Mouse (Mus musculus) kidney, embryonic 16.5 days (tissue): ENCODE data around the gene Fam71d. TPM values are rescaled to one million over a fixed set of nuclear protein-coding genes. Genes with fewer than 3 reads are reported as not detected.

Experiments
- ATAC-seq: fragments of 200-750 bp; cut with Nextera tagmentation; 2 replicates; pipeline ENCODE4 v1.8.0; 2017; ENCODE audit warnings: moderate TSS enrichment; ENCODE audit not compliant: low FRiP score, low TSS enrichment
- H3K27ac ChIP-seq: fragments of 300-500 bp; sonication (generic); 2 replicates; pipeline ENCODE4 v1.5.1; 2014; ENCODE audit warnings: low read length
- H3K27me3 ChIP-seq: fragments of 300-500 bp; sonication (generic); 2 replicates; pipeline ENCODE4 v1.6.1; 2014; ENCODE audit warnings: low read length, control low read depth, mixed read lengths; ENCODE audit not compliant: insufficient read depth
- H3K36me3 ChIP-seq: fragments of 300-500 bp; sonication (generic); 2 replicates; pipeline ENCODE4 v1.6.1; 2014; ENCODE audit warnings: low read length, control low read depth, mixed read lengths; ENCODE audit not compliant: insufficient read depth
- H3K4me1 ChIP-seq: fragments of 300-500 bp; sonication (generic); 2 replicates; pipeline ENCODE4 v1.6.1; 2014; ENCODE audit warnings: low read length, control low read depth, mixed read lengths; ENCODE audit not compliant: insufficient read depth
- H3K4me2 ChIP-seq: fragments of 300-500 bp; sonication (generic); replicated peaks from 2 replicates; pipeline ENCODE4 v1.6.1; 2014; ENCODE audit warnings: low read depth, low read length
- H3K4me3 ChIP-seq: fragments of 300-500 bp; sonication (generic); 2 replicates; pipeline ENCODE4 v1.5.1; 2014; ENCODE audit warnings: mild to moderate bottlenecking, low read length
- H3K9ac ChIP-seq: fragments of 300-500 bp; sonication (generic); replicated peaks from 2 replicates; pipeline ENCODE4 v1.6.1; 2014; ENCODE audit warnings: low read length
- H3K9me3 ChIP-seq: fragments of 300-500 bp; sonication (generic); 2 replicates; pipeline ENCODE4 v1.6.1; 2016; ENCODE audit warnings: low read length, control low read depth
- WGBS: fragments of 180-500 bp; shearing (Covaris S2); extraction: QIAGEN DNeasy Blood & Tissue Kit; methylation state at CpG from one replicate; pipeline ENCODE4 v1.1.7; 2014; 5-methylcytosine and 5-hydroxymethylcytosine counted together
- polyA plus RNA-seq: library from polyadenylated mRNA; unstranded; fragments of >200 nt; fragmentation: Nextera tagmentation; extraction: Ambion mirVana; gene quantifications from 2 replicates; pipeline ENCODE4 v1.2.1, GENCODE M21; 2015

Gene Fam71d
- polyA plus RNA-seq, result 0.18 TPM in 1 of 2 replicates, not detected in the other

GRCm38 (mm10) chr12:78691325-78691724 is at the start of gene Fam71d:
Fam71d (plus strand) TSS chr12:78691535.
- no peak within 1 kb of the TSS for H3K4me2 ChIP-seq
- no peak within 1 kb of the TSS for H3K27ac ChIP-seq
- H3K4me1 ChIP-seq, result no peaks in the 10 kb centered on the region
- H3K9ac ChIP-seq, result no peak within 1 kb of the TSS
- no peak for ATAC-seq
- H3K4me3 ChIP-seq, result no peak within 1 kb of the TSS
- WGBS, result 79% methylated on average over 1 of the region's 1 CpGs
- H3K9me3 ChIP-seq, result no peaks in the 10 kb centered on the region
- no peaks in the 10 kb centered on the region for H3K36me3 ChIP-seq
- no peaks in the 10 kb centered on the region for H3K27me3 ChIP-seq

- no peaks in the 10 kb centered on the region for H3K36me3 ChIP-seq
- H3K27ac ChIP-seq, result no peak overlapping the region
- no peak overlapping the region for H3K4me3 ChIP-seq
- no peak overlapping the region for H3K4me2 ChIP-seq
- ATAC-seq, result no peak
- WGBS, result 71% methylated on average over 2 of the region's 2 CpGs
- H3K27me3 ChIP-seq, result no peaks in the 10 kb centered on the region
- H3K9me3 ChIP-seq, result no peaks in the 10 kb centered on the region
- H3K4me1 ChIP-seq, result peaks cover 9% of the 10 kb centered on the region; the same call in 1 of the 2 replicates
- no peak overlapping the region for H3K9ac ChIP-seq
Measured at GRCm38 (mm10) chr12:78643691-78644090, 47.6 kb upstream of the Fam71d start.

GRCm38 (mm10) chr12:78645282-78645681 is 46.1 kb upstream of the Fam71d start:
- Histone ChIP-seq H3K4me3 (no peak overlapping the region), H3K27me3 (no peaks in the 10 kb centered on the region), H3K27ac (no peak overlapping the region), H3K4me2 (no peak overlapping the region), H3K9me3 (no peaks in the 10 kb centered on the region), H3K9ac (no peak overlapping the region), H3K36me3 (no peaks in the 10 kb centered on the region), H3K4me1 (no peaks in the 10 kb centered on the region)
- no peak for ATAC-seq
- 97% methylated on average over 1 of the region's 1 CpGs for WGBS

GRCm38 (mm10) chr12:78659718-78660304 is 31.5 kb upstream of the Fam71d start:
- Histone ChIP-seq H3K9ac (no peak overlapping the region), H3K9me3 (no peaks in the 10 kb centered on the region), H3K27ac (no peak overlapping the region), H3K27me3 (no peaks in the 10 kb centered on the region), H3K4me2 (no peak overlapping the region), H3K36me3 (no peaks in the 10 kb centered on the region), H3K4me3 (no peak overlapping the region), H3K4me1 (no peaks in the 10 kb centered on the region)
- WGBS, result 54% methylated on average over 2 of the region's 2 CpGs
- ATAC-seq, result no peak

- H3K27me3 ChIP-seq, result no peaks in the 10 kb centered on the region
- WGBS, result 87% methylated on average over 5 of the region's 5 CpGs
- H3K4me1 ChIP-seq, result no peaks in the 10 kb centered on the region
- no peaks in the 10 kb centered on the region for H3K36me3 ChIP-seq
- no peak for ATAC-seq
- no peak overlapping the region for H3K27ac ChIP-seq
- no peak overlapping the region for H3K9ac ChIP-seq
- H3K9me3 ChIP-seq, result no peaks in the 10 kb centered on the region
- no peak overlapping the region for H3K4me2 ChIP-seq
- no peak overlapping the region for H3K4me3 ChIP-seq
Measured at GRCm38 (mm10) chr12:78678101-78678806, 13.1 kb upstream of the Fam71d start.

DNA sequence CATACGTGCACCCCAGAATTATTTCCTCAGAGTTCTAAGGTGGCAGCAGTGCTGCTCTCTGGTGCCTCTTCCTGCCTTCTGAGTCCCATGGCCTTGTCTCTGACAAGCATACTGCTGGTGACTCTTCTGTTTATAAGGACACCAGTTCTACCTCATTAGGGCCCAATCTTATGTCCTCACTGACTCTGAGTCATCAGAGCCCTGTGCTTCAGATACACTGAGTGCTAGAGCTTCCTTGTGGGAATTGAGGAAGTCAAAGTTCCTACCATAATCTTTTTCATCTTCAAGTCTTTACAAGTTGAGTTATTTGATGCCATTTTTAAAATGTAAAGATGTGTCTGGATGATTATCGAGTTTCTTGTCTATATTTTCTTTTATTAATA is 12.5 kb upstream of the Fam71d start:
- no peak overlapping the region for H3K9ac ChIP-seq
- H3K4me3 ChIP-seq, result no peak overlapping the region
- 92% methylated on average over 2 of the region's 2 CpGs for WGBS
- no peak for ATAC-seq
- no peaks in the 10 kb centered on the region for H3K27me3 ChIP-seq
- no peaks in the 10 kb centered on the region for H3K36me3 ChIP-seq
- H3K4me1 ChIP-seq, result no peaks in the 10 kb centered on the region
- H3K4me2 ChIP-seq, result no peak overlapping the region
- H3K9me3 ChIP-seq, result no peaks in the 10 kb centered on the region
- H3K27ac ChIP-seq, result no peak overlapping the region

DNA sequence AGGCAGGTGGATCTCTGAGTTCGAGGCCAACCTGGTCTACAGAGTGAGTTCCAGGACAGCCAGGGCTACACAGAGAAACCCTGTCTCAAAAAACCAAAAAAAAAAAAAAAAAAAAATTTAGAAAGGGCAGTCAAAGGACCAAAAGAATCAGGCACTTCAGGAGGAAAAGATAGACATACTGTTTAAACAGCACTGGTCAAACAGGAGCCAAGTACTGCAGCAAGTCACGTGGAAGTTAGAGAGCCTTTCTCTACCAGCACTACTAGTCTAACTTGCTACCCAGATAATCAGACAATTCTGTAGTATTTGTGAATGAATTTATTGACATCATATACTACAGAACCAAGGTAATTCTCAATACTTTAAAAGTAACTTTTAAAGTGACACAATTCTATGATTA is 10.3 kb upstream of the Fam71d start:
- Histone ChIP-seq H3K9ac (no peak overlapping the region), H3K27me3 (no peaks in the 10 kb centered on the region), H3K9me3 (no peaks in the 10 kb centered on the region), H3K4me2 (no peak overlapping the region), H3K4me1 (no peaks in the 10 kb centered on the region), H3K4me3 (no peak overlapping the region), H3K36me3 (no peaks in the 10 kb centered on the region), H3K27ac (no peak overlapping the region)
- WGBS, result 98% methylated on average over 2 of the region's 2 CpGs
- ATAC-seq, result no peak

DNA sequence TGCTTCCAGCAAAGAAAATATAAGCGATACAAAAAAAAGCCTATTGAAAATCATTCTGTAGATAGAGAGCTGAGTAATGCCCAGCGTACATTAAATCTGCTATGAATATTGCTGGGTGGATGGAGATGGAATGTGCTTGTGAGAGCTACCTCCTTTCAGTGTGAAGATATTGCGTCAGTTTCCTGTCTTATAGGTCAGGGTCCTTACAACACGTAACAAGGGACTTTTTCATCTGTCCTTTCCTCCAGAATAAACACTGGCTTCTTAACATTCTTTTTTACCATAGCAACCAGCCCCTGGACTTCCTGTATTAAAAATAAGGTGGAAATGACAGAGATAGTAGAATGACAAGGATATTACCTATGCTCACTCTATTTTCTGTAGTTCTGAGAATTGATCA is 9.1 kb upstream of the Fam71d start:
- H3K36me3 ChIP-seq, result no peaks in the 10 kb centered on the region
- H3K9ac ChIP-seq, result no peak overlapping the region
- 73% methylated on average over 4 of the region's 4 CpGs for WGBS
- no peak for ATAC-seq
- H3K9me3 ChIP-seq, result no peaks in the 10 kb centered on the region
- H3K27me3 ChIP-seq, result no peaks in the 10 kb centered on the region
- no peak overlapping the region for H3K4me2 ChIP-seq
- H3K27ac ChIP-seq, result no peak overlapping the region
- no peaks in the 10 kb centered on the region for H3K4me1 ChIP-seq
- no peak overlapping the region for H3K4me3 ChIP-seq

DNA sequence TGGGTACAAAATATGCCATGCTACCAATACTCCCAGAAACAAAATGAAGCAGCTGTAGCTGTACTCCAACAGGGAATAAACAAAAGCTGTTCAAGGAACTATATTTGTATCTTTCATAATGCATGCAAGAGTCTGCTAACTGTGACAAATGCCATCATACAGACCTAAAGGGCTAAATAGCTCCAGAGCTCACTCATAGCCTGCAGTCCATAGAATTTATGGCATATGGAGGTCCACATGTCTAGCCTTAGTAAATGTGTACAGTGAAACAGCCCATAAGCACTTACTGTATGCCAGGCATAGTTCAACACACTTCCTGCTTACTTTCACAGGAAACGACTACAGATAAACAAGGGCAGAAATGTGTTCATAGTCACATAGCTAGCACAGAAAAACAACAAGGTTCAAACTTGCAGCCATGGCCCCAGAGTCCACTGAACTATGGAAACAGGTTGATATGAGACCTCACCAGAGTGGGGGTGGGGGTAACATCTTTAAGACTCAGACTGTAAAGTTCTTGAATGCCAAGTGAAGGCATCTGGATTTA is 5.6 kb upstream of the Fam71d start:
- Histone ChIP-seq H3K9me3 (no peaks in the 10 kb centered on the region), H3K36me3 (no peaks in the 10 kb centered on the region), H3K27ac (no peak overlapping the region), H3K27me3 (no peaks in the 10 kb centered on the region), H3K4me2 (no peak overlapping the region), H3K4me1 (no peaks in the 10 kb centered on the region), H3K9ac (no peak overlapping the region), H3K4me3 (no peak overlapping the region)
- no peak for ATAC-seq
- 65% methylated on average over 1 of the region's 1 CpGs for whole genome bisulfite sequencing

DNA sequence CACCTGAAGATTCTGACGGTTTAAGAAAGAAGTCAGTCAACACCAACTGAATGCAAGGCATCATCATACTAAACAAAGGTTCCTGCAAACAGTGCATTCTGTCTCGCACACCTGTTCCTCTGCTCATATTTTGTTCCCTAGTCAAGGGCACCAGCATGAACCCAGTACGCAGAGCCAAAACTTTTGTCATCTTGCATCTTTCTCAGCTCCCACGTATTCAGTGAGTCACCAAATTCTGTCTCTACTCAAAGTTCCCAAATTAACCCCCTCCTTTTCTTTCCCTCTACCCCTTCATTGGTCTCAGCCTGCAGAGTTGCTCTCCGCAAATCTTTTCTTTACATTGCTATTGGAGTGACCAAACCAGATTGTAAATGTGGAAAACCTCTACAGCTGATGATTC is 2.5 kb upstream of the Fam71d start:
- WGBS, result 87% methylated on average over 5 of the region's 5 CpGs
- Histone ChIP-seq H3K4me2 (no peak overlapping the region), H3K27ac (no peak overlapping the region), H3K36me3 (no peaks in the 10 kb centered on the region), H3K9ac (no peak overlapping the region), H3K4me1 (no peaks in the 10 kb centered on the region), H3K9me3 (no peaks in the 10 kb centered on the region), H3K4me3 (no peak overlapping the region), H3K27me3 (no peaks in the 10 kb centered on the region)
- ATAC-seq, result no peak
